Mouse (Mus musculus) kidney, embryonic 14.5 days (tissue): ENCODE measurements around the gene Rgs9. TPM values are rescaled to one million over a fixed set of nuclear protein-coding genes. Genes with fewer than 3 reads are reported as not detected.
"Not testable (repeated sequence)": the region's sequence is repeated elsewhere in the genome, so short reads cannot be mapped to it uniquely, and the experiment has no call there.

Source experiments
- ATAC-seq: fragments of 200-750 bp; cut with Nextera tagmentation; 2 replicates; pipeline ENCODE4 v1.8.0; 2017; ENCODE audit warnings: moderate number of reproducible peaks, mild to moderate bottlenecking, moderate TSS enrichment, moderate library complexity; ENCODE audit not compliant: low FRiP score, low TSS enrichment
- H3K27ac ChIP-seq: fragments of 300-500 bp; sonication (generic); 2 replicates; pipeline ENCODE4 v1.5.1; 2014; ENCODE audit warnings: low read depth, mild to moderate bottlenecking, low read length, moderate library complexity, mixed read lengths
- H3K27me3 ChIP-seq: fragments of 300-500 bp; sonication (generic); 2 replicates; pipeline ENCODE4 v1.6.1; 2014; ENCODE audit warnings: mild to moderate bottlenecking, low read length; ENCODE audit not compliant: control insufficient read depth, insufficient read depth
- H3K36me3 ChIP-seq: fragments of 300-500 bp; sonication (generic); 2 replicates; pipeline ENCODE4 v1.6.1; 2014; ENCODE audit warnings: low read length, mixed read lengths; ENCODE audit not compliant: control insufficient read depth, insufficient read depth
- H3K4me1 ChIP-seq: fragments of 300-500 bp; sonication (generic); 2 replicates; pipeline ENCODE4 v1.6.1; 2014; ENCODE audit warnings: low read length, mixed read lengths; ENCODE audit not compliant: control insufficient read depth, insufficient read depth
- H3K4me2 ChIP-seq: fragments of 300-500 bp; sonication (generic); replicated peaks from 2 replicates; pipeline ENCODE4 v1.6.1; 2014; ENCODE audit warnings: low read depth, mild to moderate bottlenecking, low read length
- H3K4me3 ChIP-seq: fragments of 300-500 bp; sonication (generic); 2 replicates; pipeline ENCODE4 v1.5.1; 2014; ENCODE audit warnings: mild to moderate bottlenecking, low read length
- H3K9ac ChIP-seq: fragments of 300-500 bp; sonication (generic); 2 replicates; pipeline ENCODE4 v1.6.1; 2014; ENCODE audit warnings: low read depth, mild to moderate bottlenecking, low read length, moderate library complexity
- H3K9me3 ChIP-seq: fragments of 300-500 bp; sonication (generic); 2 replicates; pipeline ENCODE4 v1.6.1; 2016; ENCODE audit warnings: low read length; ENCODE audit not compliant: control insufficient read depth
- WGBS: fragments of 180-500 bp; shearing (Covaris S2); extraction: QIAGEN DNeasy Blood & Tissue Kit; methylation state at CpG from one replicate; pipeline ENCODE4 v1.1.7; 2014; 5-methylcytosine and 5-hydroxymethylcytosine counted together
- polyA plus RNA-seq: library from polyadenylated mRNA; unstranded; fragments of >200 nt; fragmentation: Nextera tagmentation; extraction: Ambion mirVana; gene quantifications from 2 replicates; pipeline ENCODE4 v1.2.1, GENCODE M21; 2014

Rgs9 gene
- polyA plus RNA-seq, 1 experiment from 2014 or later, result 2.3 TPM

- H3K9me3 ChIP-seq, result no peaks in the 10 kb centered on the region
- ATAC-seq, result no peak
Measured at GRCm38 (mm10) chr11:109319946-109320345, 22.0 kb upstream of the Rgs9 start.

GRCm38 (mm10) chr11:109319471-109319870, 21.5 kb upstream of the Rgs9 start:
- 89% methylated on average over 4 of the region's 4 CpGs for WGBS
- no peaks in the 10 kb centered on the region for H3K36me3 ChIP-seq
- no peak for ATAC-seq
- H3K27ac ChIP-seq, result no peak overlapping the region
- no peak overlapping the region for H3K9ac ChIP-seq
- H3K4me1 ChIP-seq, result no peaks in the 10 kb centered on the region
- no peak overlapping the region for H3K4me2 ChIP-seq
- H3K9me3 ChIP-seq, result no peaks in the 10 kb centered on the region
- no peak overlapping the region for H3K4me3 ChIP-seq
- no peaks in the 10 kb centered on the region for H3K27me3 ChIP-seq

More at GRCm38 (mm10) chr11:109319946-109320345, 22.0 kb upstream of the Rgs9 start:
- no peak overlapping the region for H3K27ac ChIP-seq
- no peak overlapping the region for H3K4me2 ChIP-seq
- no peaks in the 10 kb centered on the region for H3K4me1 ChIP-seq
- H3K4me3 ChIP-seq, result no peak overlapping the region
- H3K9ac ChIP-seq, result no peak overlapping the region
- 88% methylated on average over 5 of the region's 5 CpGs for WGBS
- H3K36me3 ChIP-seq, result no peaks in the 10 kb centered on the region
- H3K27me3 ChIP-seq, result no peaks in the 10 kb centered on the region

GRCm38 (mm10) chr11:109316921-109317320, 19.0 kb upstream of the Rgs9 start:
- H3K4me3 ChIP-seq, result no peak overlapping the region
- H3K4me2 ChIP-seq, result no peak overlapping the region
- H3K9me3 ChIP-seq, result no peaks in the 10 kb centered on the region
- no peaks in the 10 kb centered on the region for H3K4me1 ChIP-seq
- ATAC-seq, result no peak
- H3K9ac ChIP-seq, result no peak overlapping the region
- no peaks in the 10 kb centered on the region for H3K36me3 ChIP-seq
- WGBS, result 39% methylated on average over 4 of the region's 4 CpGs
- no peaks in the 10 kb centered on the region for H3K27me3 ChIP-seq
- no peak overlapping the region for H3K27ac ChIP-seq

- no peaks in the 10 kb centered on the region for H3K9me3 ChIP-seq
- H3K4me1 ChIP-seq, result no peaks in the 10 kb centered on the region
- H3K4me3 ChIP-seq, result peak overlapping the region; percentile 60
- peak overlapping the region; percentile 64 for H3K4me2 ChIP-seq
- no peak overlapping the region for H3K27ac ChIP-seq
- H3K27me3 ChIP-seq, result no peaks in the 10 kb centered on the region
- no peaks in the 10 kb centered on the region for H3K36me3 ChIP-seq
- peak overlapping the region; percentile 66 for H3K9ac ChIP-seq
- WGBS, result 11% methylated on average over 20 of the region's 20 CpGs
- peak; percentile 96 for ATAC-seq
Measured at GRCm38 (mm10) chr11:109311885-109312605, 14.1 kb upstream of the Rgs9 start.

- H3K4me2 ChIP-seq, result no peak overlapping the region
- no peak overlapping the region for H3K4me3 ChIP-seq
- no peaks in the 10 kb centered on the region for H3K36me3 ChIP-seq
- H3K27ac ChIP-seq, result no peak overlapping the region
- H3K9me3 ChIP-seq, result no peaks in the 10 kb centered on the region
- no peaks in the 10 kb centered on the region for H3K27me3 ChIP-seq
- no peak overlapping the region for H3K9ac ChIP-seq
- no peaks in the 10 kb centered on the region for H3K4me1 ChIP-seq
- WGBS, result 79% methylated on average over 5 of the region's 5 CpGs
- no peak for ATAC-seq
Measured at GRCm38 (mm10) chr11:109305680-109306079, 7.8 kb upstream of the Rgs9 start.

- H3K4me1 ChIP-seq, result peaks cover 3% of the 10 kb centered on the region; the same call in 1 of the 2 replicates
- no peak overlapping the region for H3K9ac ChIP-seq
- no peak overlapping the region for H3K4me2 ChIP-seq
- WGBS, result 71% methylated on average over 4 of the region's 4 CpGs
- no peak overlapping the region for H3K4me3 ChIP-seq
- H3K9me3 ChIP-seq, result no peaks in the 10 kb centered on the region
- H3K36me3 ChIP-seq, result no peaks in the 10 kb centered on the region
- H3K27me3 ChIP-seq, result no peaks in the 10 kb centered on the region
- no peak for ATAC-seq
- no peak overlapping the region for H3K27ac ChIP-seq
Measured at GRCm38 (mm10) chr11:109302338-109302737, 4.4 kb upstream of the Rgs9 start.

GRCm38 (mm10) chr11:109297031-109297430, 898 bp downstream of the Rgs9 start:
- H3K4me3 ChIP-seq, result no peak overlapping the region
- peaks cover 6% of the 10 kb centered on the region for H3K4me1 ChIP-seq
- H3K27ac ChIP-seq, result no peak overlapping the region
- H3K9me3 ChIP-seq, result no peaks in the 10 kb centered on the region
- no peak overlapping the region; the same call in 1 of the 2 replicates for H3K9ac ChIP-seq
- no peak for ATAC-seq
- H3K27me3 ChIP-seq, result no peaks in the 10 kb centered on the region
- WGBS, result 81% methylated on average over 7 of the region's 7 CpGs
- no peaks in the 10 kb centered on the region for H3K36me3 ChIP-seq
- peak overlapping the region; percentile 90; the same call in 1 of the 2 replicates for H3K4me2 ChIP-seq

GRCm38 (mm10) chr11:109292056-109292455, 5.9 kb downstream of the Rgs9 start:
- WGBS, result 12% methylated on average over 3 of the region's 3 CpGs
- 0 out of 2 replicates have a peak, but pooled peaks have one; percentile 43 for ATAC-seq
- H3K9ac ChIP-seq, result no peak overlapping the region

GRCm38 (mm10) chr11:109289378-109289777, 8.6 kb downstream of the Rgs9 start:
- H3K9ac ChIP-seq, ATAC-seq, H3K4me2 ChIP-seq, H3K9me3 ChIP-seq, H3K4me3 ChIP-seq, H3K36me3 ChIP-seq, H3K4me1 ChIP-seq, H3K27ac ChIP-seq, H3K27me3 ChIP-seq: not testable (repeated sequence)
- WGBS, result 83% methylated on average over 9 of the region's 9 CpGs

More at GRCm38 (mm10) chr11:109292056-109292455, 5.9 kb downstream of the Rgs9 start:
- Histone ChIP-seq H3K27me3 (no peaks in the 10 kb centered on the region), H3K9me3 (no peaks in the 10 kb centered on the region), H3K4me2 (no peak overlapping the region), H3K36me3 (no peaks in the 10 kb centered on the region), H3K27ac (no peak overlapping the region), H3K4me3 (no peak overlapping the region), H3K4me1 (peaks cover 3% of the 10 kb centered on the region; the same call in 1 of the 2 replicates)
